Mouse (Mus musculus) megakaryocyte, embryonic 14.5 days (primary cell): ENCODE results near the gene Myo1d.

Experiments used
- FLI1 ChIP-seq: IDR thresholded peaks from 2 replicates; pipeline ENCODE4 v1.6.1; 2012; ENCODE audit warnings: low read length, inconsistent platforms, mixed read lengths
- GATA1 ChIP-seq: IDR thresholded peaks from 3 replicates; pipeline ENCODE4 v1.6.1; 2012; ENCODE audit warnings: mixed read lengths, low read length, inconsistent platforms, borderline replicate concordance

DNA sequence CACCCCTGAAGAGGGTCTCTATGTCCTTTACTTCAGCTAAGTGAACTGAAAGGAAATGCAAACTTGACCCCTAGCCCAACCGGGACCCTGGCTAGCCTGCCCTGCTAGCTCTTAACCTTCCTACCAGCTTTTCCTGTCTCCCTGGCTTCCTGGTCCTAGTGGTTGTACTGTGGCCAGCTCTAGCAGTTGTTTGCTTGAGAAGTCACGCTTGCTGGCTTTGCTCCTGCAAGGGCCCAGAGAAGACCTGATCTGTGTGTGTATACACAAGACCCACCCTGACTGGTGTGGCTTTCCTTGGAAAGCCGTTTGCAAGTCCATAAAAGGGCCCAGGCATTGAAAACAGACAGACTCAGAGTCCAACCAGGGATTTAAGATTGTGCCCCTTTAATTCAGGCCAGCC is 22.9 kb upstream of the Myo1d start:
- TF ChIP-seq FLI1 (no peak), GATA1 (no peak)
